Mouse (Mus musculus) hindbrain, embryonic 10.5 days (tissue): Measurements from ENCODE around the gene Defa23. TPM values are rescaled to one million over a fixed set of nuclear protein-coding genes. Genes with fewer than 3 reads are reported as not detected.
"Not testable (repeated sequence)": the region's sequence is repeated elsewhere in the genome, so short reads cannot be mapped to it uniquely, and the experiment has no call there.

ENCODE experiments used
- DNase-seq: peaks from one replicate; pipeline ENCODE4 v3.0.0-alpha.2; 2017; ENCODE audit warnings: low spot score
- H3K27ac ChIP-seq: fragments of 300-500 bp; sonication (generic); 2 replicates; pipeline ENCODE4 v1.5.1; 2016; ENCODE audit warnings: mild to moderate bottlenecking, moderate library complexity
- H3K27me3 ChIP-seq: fragments of 300-500 bp; sonication (generic); 2 replicates; pipeline ENCODE4 v1.6.1; 2016; ENCODE audit warnings: mild to moderate bottlenecking; ENCODE audit not compliant: poor library complexity, insufficient read depth, severe bottlenecking
- H3K36me3 ChIP-seq: fragments of 300-500 bp; sonication (generic); 2 replicates; pipeline ENCODE4 v1.6.1; 2016; ENCODE audit warnings: mild to moderate bottlenecking, moderate library complexity
- H3K4me1 ChIP-seq: fragments of 300-500 bp; sonication (generic); replicated peaks from 2 replicates; pipeline ENCODE4 v1.6.1; 2016; ENCODE audit warnings: mild to moderate bottlenecking
- H3K4me3 ChIP-seq: fragments of 300-500 bp; sonication (generic); 2 replicates; pipeline ENCODE4 v1.5.1; 2016; ENCODE audit warnings: mild to moderate bottlenecking, moderate library complexity
- H3K9me3 ChIP-seq: fragments of 300-500 bp; sonication (generic); 2 replicates; pipeline ENCODE4 v1.6.1; 2016; ENCODE audit warnings: mild to moderate bottlenecking, moderate library complexity
- WGBS: fragments of 180-500 bp; shearing (Covaris S2); methylation state at CpG from one replicate; pipeline ENCODE4 v1.1.7; 2016; 5-methylcytosine and 5-hydroxymethylcytosine counted together
- polyA plus RNA-seq: library from polyadenylated mRNA; unstranded; fragments of >200 nt; fragmentation: Nextera tagmentation; extraction: Ambion mirVana; gene quantifications from 2 replicates; pipeline ENCODE4 v1.2.1, GENCODE M21; 2016

Gene Defa23
- polyA plus RNA-seq: not detected in 2 replicates

DNA sequence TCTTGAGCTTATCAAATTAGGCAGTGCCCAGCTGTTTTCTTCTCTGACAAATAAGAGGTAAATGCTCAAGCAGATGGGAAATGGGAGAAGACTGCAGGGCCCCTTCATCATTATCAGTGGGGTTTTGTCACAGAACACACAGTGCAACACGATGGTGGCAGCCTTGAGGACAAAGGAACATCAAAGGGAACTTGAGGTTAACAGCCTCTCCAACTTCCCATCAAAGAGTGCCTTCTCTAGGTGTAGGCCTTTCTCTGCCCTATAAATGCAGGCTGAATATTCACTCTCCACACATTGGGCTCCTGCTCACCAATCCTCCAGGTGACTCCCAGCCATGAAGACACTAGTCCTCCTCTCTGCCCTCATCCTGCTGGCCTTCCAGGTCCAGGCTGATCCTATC is at the start of gene Defa23:
Gene Defa23 (plus strand): TSS at position 301 of the 400 bp plus-strand sequence.
- no CpG with 5 or more reads among the region's 1 CpGs for whole genome bisulfite sequencing
- H3K27ac ChIP-seq, H3K36me3 ChIP-seq, H3K4me1 ChIP-seq, H3K4me3 ChIP-seq, H3K27me3 ChIP-seq, H3K9me3 ChIP-seq, DNase-seq: not testable (repeated sequence)

DNA sequence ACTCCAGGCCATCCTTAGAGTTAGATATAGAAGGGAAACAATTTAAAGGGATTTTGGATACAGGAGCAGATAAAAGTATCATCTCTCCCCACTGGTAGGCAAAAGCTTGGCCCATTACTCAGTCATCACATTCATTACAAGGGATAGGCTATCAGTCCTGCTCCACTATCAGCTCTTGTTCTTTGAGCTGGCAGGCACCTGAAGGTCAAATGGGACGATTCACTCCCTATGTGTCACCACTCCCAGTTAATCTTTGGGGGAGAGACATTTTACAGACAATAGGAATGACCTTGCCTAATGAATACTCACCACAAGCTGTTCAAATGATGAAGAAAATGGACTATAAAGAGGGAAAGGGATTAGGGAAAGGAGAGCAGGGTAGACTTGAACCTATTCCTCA is 48.0 kb upstream of the Defa23 start:
- Histone ChIP-seq H3K4me1 (no peaks in the 10 kb centered on the region), H3K4me3 (no peak overlapping the region), H3K27me3 (no peaks in the 10 kb centered on the region), H3K27ac (no peak overlapping the region), H3K36me3 (no peaks in the 10 kb centered on the region), H3K9me3 (peaks cover 34% of the 10 kb centered on the region)
- WGBS: 39% methylated on average over 1 of the region's 1 CpGs
- DNase-seq: no peak

DNA sequence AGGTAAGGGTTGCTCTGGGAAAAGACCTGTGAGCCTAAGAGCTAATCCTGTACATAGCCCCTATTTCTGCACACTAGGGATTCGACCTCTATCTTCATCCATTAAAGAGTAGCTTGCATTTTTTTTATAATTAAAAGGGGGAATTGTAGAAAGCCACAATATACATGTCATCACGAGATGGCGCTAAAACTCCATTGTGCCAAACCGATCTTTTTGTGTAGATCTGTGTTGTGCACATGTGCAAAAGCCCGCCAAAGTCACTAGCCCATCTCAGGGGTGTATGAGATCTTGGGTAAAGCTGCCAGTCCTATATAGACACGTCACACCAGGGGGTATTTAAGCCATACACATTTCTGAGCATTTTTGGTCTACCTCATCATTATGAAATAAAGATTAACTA is 46.3 kb upstream of the Defa23 start:
- not testable (repeated sequence) for DNase-seq, H3K27ac ChIP-seq, H3K27me3 ChIP-seq, H3K4me3 ChIP-seq, H3K4me1 ChIP-seq, H3K36me3 ChIP-seq
- H3K9me3 ChIP-seq: peaks cover 39% of the 10 kb centered on the region
- WGBS: 47% methylated on average over 6 of the region's 6 CpGs

DNA sequence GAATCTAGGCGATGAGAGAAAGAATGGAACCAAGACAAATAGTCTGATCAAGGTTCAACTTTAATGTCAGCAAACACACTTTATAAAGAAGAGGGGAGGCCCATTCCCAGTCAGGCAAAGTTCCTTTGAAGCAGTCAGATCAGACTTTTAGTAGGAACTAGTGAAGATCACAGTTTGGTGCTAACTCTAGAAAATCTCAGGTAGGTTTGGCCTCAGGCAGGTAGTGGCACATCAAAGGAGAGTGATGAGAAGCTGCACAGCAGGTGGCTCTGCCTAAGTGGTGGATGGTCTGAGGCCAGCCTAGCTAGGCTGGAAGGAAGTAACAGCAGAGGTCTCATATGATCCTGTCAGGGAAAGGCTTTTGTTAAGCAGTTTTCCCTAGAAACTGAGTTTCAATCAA is 44.3 kb upstream of the Defa23 start:
- H3K27ac ChIP-seq, H3K36me3 ChIP-seq, H3K27me3 ChIP-seq, H3K4me3 ChIP-seq, DNase-seq, H3K4me1 ChIP-seq: not testable (repeated sequence)
- 55% methylated on average over 1 of the region's 1 CpGs for WGBS
- H3K9me3 ChIP-seq: peaks cover 34% of the 10 kb centered on the region

DNA sequence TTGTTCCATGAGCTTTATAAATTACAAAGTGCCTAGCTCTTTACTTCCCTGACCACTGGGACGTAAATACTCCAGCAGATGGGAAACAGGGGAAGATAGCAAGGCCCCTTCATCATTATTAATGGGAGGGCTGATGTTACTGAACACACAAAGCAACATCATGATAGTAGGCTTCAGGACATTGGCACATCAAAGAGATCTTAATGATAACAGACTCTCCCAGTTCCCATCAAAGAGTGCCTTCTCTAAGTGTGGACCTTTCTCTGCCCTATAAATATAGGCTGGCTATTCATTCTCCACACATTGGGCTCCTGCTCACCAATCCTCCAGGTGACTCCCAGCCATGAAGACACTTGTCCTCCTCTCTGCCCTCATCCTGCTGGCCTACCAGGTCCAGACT is 29.6 kb upstream of the Defa23 start, which contains the start of gene Defa21:
Gene Defa21 (plus strand): TSS at position 301 of the 400 bp plus-strand sequence.
- not testable (repeated sequence) for H3K36me3 ChIP-seq, H3K9me3 ChIP-seq, H3K27ac ChIP-seq, DNase-seq, H3K4me1 ChIP-seq, H3K27me3 ChIP-seq, H3K4me3 ChIP-seq
- WGBS: no CpG with 5 or more reads among the region's 1 CpGs

DNA sequence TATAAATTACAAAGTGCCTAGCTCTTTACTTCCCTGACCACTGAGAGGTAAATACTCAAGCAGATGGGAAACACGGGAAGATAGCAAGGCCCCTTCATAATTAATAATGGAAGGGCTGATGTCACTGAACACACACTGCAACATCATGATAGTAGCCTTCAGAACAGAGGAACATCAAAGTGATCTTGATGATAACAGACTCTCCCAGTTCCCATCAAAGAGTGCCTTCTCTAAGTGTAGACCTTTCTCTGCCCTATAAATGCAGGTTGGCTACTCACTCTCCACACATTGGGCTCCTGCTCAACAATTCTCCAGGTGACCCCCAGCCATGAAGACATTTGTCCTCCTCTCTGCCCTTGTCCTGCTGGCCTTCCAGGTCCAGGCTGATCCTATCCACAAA is 9.9 kb downstream of the Defa23 start, which contains the start of gene Defa35:
Gene Defa35 (plus strand): TSS at position 301 of the 400 bp plus-strand sequence.
- H3K27ac ChIP-seq, H3K4me1 ChIP-seq, H3K4me3 ChIP-seq, H3K27me3 ChIP-seq, H3K36me3 ChIP-seq, DNase-seq, H3K9me3 ChIP-seq: not testable (repeated sequence)
- 73% methylated on average over 1 of the region's 1 CpGs for WGBS

DNA sequence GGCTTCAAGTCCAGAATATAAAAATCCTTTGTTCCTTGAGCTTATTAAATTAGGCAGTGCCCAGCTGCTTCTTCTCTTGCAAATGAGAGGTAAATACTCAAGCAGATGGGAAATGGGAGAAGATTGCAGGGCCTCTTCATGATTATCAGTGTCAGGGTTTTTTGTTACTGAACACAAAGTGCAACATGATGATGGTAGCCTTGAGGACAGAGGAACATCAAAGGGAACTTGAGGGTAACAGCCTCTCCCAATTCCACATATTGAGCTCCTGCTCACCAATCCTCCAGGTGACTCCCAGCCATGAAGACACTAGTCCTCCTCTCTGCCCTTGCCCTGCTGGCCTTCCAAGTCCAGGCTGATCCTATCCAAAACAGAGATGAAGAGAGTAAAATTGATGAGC is 29.3 kb downstream of the Defa23 start, which contains the start of gene Defa25:
Gene Defa25 (plus strand): TSS at position 301 of the 400 bp plus-strand sequence.
- not testable (repeated sequence) for H3K4me3 ChIP-seq, DNase-seq, H3K27me3 ChIP-seq

DNA sequence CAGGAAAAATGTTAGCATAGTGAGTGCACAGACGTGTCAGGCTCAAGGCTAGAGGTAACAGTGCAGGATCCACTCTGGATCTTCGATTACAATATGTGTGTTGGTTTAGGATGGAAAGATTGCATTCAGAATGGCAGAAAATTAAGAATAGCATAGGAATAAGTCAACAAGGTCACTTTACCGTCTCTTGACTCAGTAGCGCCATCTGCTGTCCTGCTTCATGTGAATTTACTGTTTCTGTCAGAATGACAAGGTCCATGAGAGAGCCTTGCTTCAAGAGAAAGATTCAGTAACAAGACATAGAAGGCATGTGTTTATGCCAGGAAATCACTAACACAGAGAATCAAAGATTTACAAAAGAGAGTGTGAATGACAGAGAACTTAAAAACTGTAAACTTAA is 38.3 kb downstream of the Defa23 start:
- WGBS: 50% methylated on average over 4 of the region's 4 CpGs
- Histone ChIP-seq H3K4me3 (no peak overlapping the region), H3K36me3 (no peaks in the 10 kb centered on the region), H3K27me3 (no peaks in the 10 kb centered on the region), H3K9me3 (peaks cover 22% of the 10 kb centered on the region), H3K4me1 (no peaks in the 10 kb centered on the region), H3K27ac (no peak overlapping the region)
- no peak for DNase-seq

More for the DNA sequence above, 29.3 kb downstream of the Defa23 start, which contains the start of gene Defa25:
- H3K27ac ChIP-seq, H3K36me3 ChIP-seq, H3K9me3 ChIP-seq, H3K4me1 ChIP-seq: not testable (repeated sequence)

DNA sequence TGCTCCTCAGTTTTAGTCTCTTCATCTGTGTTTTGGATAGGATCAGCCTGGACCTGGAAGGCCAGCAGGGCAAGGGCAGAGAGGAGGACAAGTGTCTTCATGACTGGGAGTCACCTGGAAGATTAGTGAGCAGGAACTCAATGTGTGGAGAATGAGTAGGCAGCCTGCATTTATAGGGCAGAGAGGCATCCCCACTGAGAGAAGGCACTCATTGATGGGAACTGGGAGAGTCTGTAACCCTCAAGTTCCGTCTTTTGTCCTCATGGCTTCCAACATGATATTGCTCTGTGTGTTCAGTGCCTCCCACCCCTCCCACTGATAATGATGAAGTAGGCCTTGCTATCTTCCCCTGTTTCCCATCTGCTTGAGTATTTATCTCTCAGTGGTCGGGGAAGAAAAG is 41.1 kb downstream of the Defa23 start, which contains the start of gene Gm14851:
Gene Gm14851 (minus strand): TSS at position 101 of the 400 bp plus-strand sequence.
- not testable (repeated sequence) for H3K36me3 ChIP-seq, H3K4me3 ChIP-seq, H3K4me1 ChIP-seq, H3K27me3 ChIP-seq, H3K27ac ChIP-seq, DNase-seq
- 89% methylated on average over 1 of the region's 2 CpGs for WGBS
- peaks cover 25% of the 10 kb centered on the region for H3K9me3 ChIP-seq

Other genes with a start within 250 kb of the Defa23 start
- not detected in 2 replicates for gene Defb33, start 162.4 kb upstream of the Defa23 start, polyA plus RNA-seq
- gene Gm15056, start 152.4 kb upstream of the Defa23 start, polyA plus RNA-seq: not detected in 2 replicates
- not detected in 2 replicates for gene Gm6040, start 133.0 kb upstream of the Defa23 start, polyA plus RNA-seq
- gene AY761185, start 110.3 kb upstream of the Defa23 start, polyA plus RNA-seq: not detected in 2 replicates
- gene Defa21, start 29.5 kb upstream of the Defa23 start, polyA plus RNA-seq: not detected in 2 replicates
- not detected in 2 replicates for gene Defa35, start 10.0 kb downstream of the Defa23 start, polyA plus RNA-seq
- not detected in 2 replicates for gene Defa25, start 29.4 kb downstream of the Defa23 start, polyA plus RNA-seq
- gene Gm14851, start 41.0 kb downstream of the Defa23 start, polyA plus RNA-seq: not detected in 2 replicates
- gene Defa30, start 79.6 kb downstream of the Defa23 start, polyA plus RNA-seq: not detected in 2 replicates
- gene Defa22, start 107.2 kb downstream of the Defa23 start, polyA plus RNA-seq: not detected in 2 replicates
- gene Defa31, start 136.6 kb downstream of the Defa23 start, polyA plus RNA-seq: not detected in 2 replicates
- not detected in 2 replicates for gene Gm15293, start 146.5 kb downstream of the Defa23 start, polyA plus RNA-seq
- gene Gm15292, start 194.7 kb downstream of the Defa23 start, polyA plus RNA-seq: not detected in 2 replicates